Mouse (Mus musculus): ENCODE measurements around the gene Ppil4. TPM values are rescaled to one million over a fixed set of nuclear protein-coding genes. Genes with fewer than 3 reads are reported as not detected.

Gene Ppil4
- polyA plus RNA-seq, 1 experiment, result 13.4 TPM

DNA sequence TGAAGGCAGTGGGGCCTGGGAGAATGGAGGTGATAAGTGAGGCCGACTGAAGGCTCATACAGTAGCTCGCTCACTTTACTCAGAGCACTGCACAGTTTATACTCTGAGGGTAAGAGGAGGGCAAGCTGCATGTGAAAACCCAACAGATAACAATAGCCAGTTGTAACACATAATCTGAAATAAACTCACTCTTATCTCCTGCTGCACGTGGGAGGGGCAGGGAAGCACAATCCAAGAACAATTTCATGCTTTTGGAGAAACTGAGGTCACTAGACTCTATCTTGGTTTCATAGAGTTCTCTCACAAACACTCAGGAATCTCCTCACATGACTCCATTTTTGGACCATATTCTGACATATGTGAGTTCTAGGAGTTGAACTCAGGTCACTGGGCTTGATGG lies 8.6 kb downstream of the Ppil4 start:
- Histone ChIP-seq H3K36me3 (ENCODE audit: control insufficient read depth, insufficient read depth, low read length) (peaks cover 87% of the 10 kb centered on the region), H3K27me3 (ENCODE audit: control insufficient read depth, insufficient read depth, low read length) (no peaks in the 10 kb centered on the region), H3K27ac (ENCODE audit: control insufficient read depth, insufficient read depth, low read length) (no peak overlapping the region), H3K4me1 (replicated peaks; ENCODE audit: control insufficient read depth, insufficient read depth, low read length) (no peaks in the 10 kb centered on the region), H3K4me3 (ENCODE audit: control insufficient read depth, insufficient read depth, low read length) (no peak overlapping the region)
- TF ChIP-seq CTCF (IDR thresholded peaks at IDR 0.05; ENCODE audit: borderline replicate concordance, control insufficient read depth, extremely low read depth, insufficient read depth, low read length, poor library complexity), result no peak
- no peak for TF ChIP-seq POLR2A (IDR thresholded peaks at IDR 0.05; ENCODE audit: control insufficient read depth, extremely low read depth, insufficient read depth, low read length, poor library complexity)
- 96% methylated on average over 3 of the region's 3 CpGs for WGBS
- no peak for DNase-seq

DNA sequence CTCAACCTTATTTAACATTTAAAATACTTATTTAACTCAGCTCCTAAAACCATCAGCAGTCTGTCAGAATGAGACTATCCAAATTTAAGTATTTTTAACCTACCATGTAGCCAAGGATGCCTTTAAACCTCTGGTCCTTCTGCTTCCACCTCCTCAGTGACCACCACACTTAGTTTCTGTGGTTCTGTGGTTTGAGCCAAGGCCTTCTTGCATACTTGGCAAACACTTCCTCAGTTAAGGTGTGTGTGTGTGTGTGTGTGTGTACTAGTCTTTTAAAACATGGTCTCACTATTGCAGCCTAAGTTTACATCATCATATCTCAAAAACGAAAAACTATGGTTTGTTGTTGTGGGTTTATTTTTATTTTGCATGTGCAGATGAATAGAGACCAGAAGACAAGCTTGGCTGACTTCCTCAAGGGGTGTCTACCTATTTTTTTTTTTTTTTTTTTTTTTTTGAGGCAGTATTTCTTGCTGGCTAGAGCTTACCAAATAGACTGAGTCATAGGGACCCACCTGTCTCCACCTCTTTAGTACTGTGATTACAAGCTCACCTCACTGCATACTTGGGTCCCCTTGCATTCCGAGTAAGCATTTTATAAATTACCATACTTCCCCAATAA lies 9.9 kb downstream of the Ppil4 start:
- Histone ChIP-seq H3K27me3 (ENCODE audit: control insufficient read depth, insufficient read depth, low read length) (no peaks in the 10 kb centered on the region), H3K4me3 (ENCODE audit: control insufficient read depth, insufficient read depth, low read length) (no peak overlapping the region), H3K4me1 (replicated peaks; ENCODE audit: control insufficient read depth, insufficient read depth, low read length) (no peaks in the 10 kb centered on the region), H3K27ac (ENCODE audit: control insufficient read depth, insufficient read depth, low read length) (no peak overlapping the region), H3K36me3 (ENCODE audit: control insufficient read depth, insufficient read depth, low read length) (peaks cover 81% of the 10 kb centered on the region)
- WGBS, result 76% methylated on average over 2 of the region's 2 CpGs
- DNase-seq, result no peak
- TF ChIP-seq CTCF (IDR thresholded peaks at IDR 0.05; ENCODE audit: borderline replicate concordance, control insufficient read depth, extremely low read depth, insufficient read depth, low read length, poor library complexity) (no peak), POLR2A (IDR thresholded peaks at IDR 0.05; ENCODE audit: control insufficient read depth, extremely low read depth, insufficient read depth, low read length, poor library complexity) (no peak)

DNA sequence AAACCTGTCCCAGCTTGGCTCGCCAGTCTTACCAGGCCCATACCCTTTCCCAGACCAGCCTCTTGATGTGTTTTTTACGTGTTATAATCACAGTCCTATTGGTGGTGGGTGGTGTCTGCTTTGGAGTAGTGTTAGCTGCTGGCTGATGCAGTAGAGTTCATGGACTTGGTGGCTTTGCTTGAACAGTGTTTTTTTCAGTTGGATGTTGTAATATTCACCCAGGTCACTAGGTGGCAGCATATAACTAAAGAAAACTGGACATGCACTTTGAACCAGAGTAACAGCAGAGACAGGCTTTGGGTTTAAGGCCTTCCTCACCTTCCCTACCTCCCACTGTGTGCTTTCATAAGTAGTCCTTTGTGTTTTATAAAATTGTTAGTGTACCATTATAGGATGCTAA lies 17.2 kb downstream of the Ppil4 start:
- Histone ChIP-seq H3K4me1 (replicated peaks; ENCODE audit: control insufficient read depth, insufficient read depth, low read length) (no peaks in the 10 kb centered on the region), H3K4me3 (ENCODE audit: control insufficient read depth, insufficient read depth, low read length) (no peak overlapping the region), H3K27ac (ENCODE audit: control insufficient read depth, insufficient read depth, low read length) (no peak overlapping the region), H3K27me3 (ENCODE audit: control insufficient read depth, insufficient read depth, low read length) (no peaks in the 10 kb centered on the region), H3K36me3 (ENCODE audit: control insufficient read depth, insufficient read depth, low read length) (peaks cover 59% of the 10 kb centered on the region)
- TF ChIP-seq POLR2A (IDR thresholded peaks at IDR 0.05; ENCODE audit: control insufficient read depth, extremely low read depth, insufficient read depth, low read length, poor library complexity) (no peak), CTCF (IDR thresholded peaks at IDR 0.05; ENCODE audit: borderline replicate concordance, control insufficient read depth, extremely low read depth, insufficient read depth, low read length, poor library complexity) (no peak)
- 57% methylated on average over 2 of the region's 2 CpGs for WGBS
- peak; percentile 70 for DNase-seq

DNA sequence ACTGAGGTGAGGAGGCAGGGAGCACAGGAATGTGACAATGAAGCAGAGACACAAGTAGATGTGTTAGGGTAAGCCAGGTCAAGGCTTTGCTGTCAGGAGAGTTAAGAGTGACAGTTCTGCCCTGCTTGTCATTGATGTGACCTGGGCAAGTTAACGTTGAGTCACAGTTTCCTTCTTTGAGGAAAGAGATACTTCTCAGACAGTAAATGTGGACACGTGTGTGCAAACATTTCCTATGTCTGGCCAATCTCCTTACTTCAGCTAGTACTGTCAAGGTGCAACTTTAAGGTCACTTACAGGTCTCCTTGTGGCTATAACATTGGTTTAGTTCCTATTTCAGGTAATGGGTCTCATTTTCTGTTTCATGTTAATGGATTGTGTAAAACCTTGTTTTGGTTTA lies 23.8 kb downstream of the Ppil4 start:
- Histone ChIP-seq H3K4me1 (replicated peaks; ENCODE audit: control insufficient read depth, insufficient read depth, low read length) (no peaks in the 10 kb centered on the region), H3K27me3 (ENCODE audit: control insufficient read depth, insufficient read depth, low read length) (no peaks in the 10 kb centered on the region), H3K4me3 (ENCODE audit: control insufficient read depth, insufficient read depth, low read length) (no peak overlapping the region), H3K36me3 (ENCODE audit: control insufficient read depth, insufficient read depth, low read length) (peaks cover 56% of the 10 kb centered on the region), H3K27ac (ENCODE audit: control insufficient read depth, insufficient read depth, low read length) (no peak overlapping the region)
- 87% methylated on average over 2 of the region's 2 CpGs for WGBS
- TF ChIP-seq CTCF (IDR thresholded peaks at IDR 0.05; ENCODE audit: borderline replicate concordance, control insufficient read depth, extremely low read depth, insufficient read depth, low read length, poor library complexity) (no peak), POLR2A (IDR thresholded peaks at IDR 0.05; ENCODE audit: control insufficient read depth, extremely low read depth, insufficient read depth, low read length, poor library complexity) (no peak)
- DNase-seq, result no peak

DNA sequence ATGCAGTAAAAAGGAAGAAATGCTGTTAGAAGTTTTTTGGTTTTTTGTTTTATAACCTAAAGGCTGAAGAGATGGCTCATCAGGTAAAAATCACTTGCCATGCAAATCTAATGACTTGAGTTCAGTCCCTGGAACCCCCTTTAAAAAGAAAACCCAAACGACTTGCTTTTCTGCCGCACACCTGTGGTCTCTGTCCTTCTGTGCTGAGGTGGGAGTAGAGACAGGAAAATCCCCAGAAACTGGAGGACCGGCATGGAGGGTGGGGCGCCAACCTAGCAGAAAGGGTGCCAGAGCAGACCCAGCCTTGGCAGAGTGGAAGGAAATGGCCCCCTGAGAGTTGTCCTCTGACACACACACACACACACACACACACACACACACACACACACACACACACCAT lies 26.0 kb downstream of the Ppil4 start:
- Histone ChIP-seq H3K27me3 (ENCODE audit: control insufficient read depth, insufficient read depth, low read length) (no peaks in the 10 kb centered on the region), H3K36me3 (ENCODE audit: control insufficient read depth, insufficient read depth, low read length) (peaks cover 50% of the 10 kb centered on the region), H3K4me1 (replicated peaks; ENCODE audit: control insufficient read depth, insufficient read depth, low read length) (no peaks in the 10 kb centered on the region), H3K4me3 (ENCODE audit: control insufficient read depth, insufficient read depth, low read length) (no peak overlapping the region), H3K27ac (ENCODE audit: control insufficient read depth, insufficient read depth, low read length) (no peak overlapping the region)
- DNase-seq, result no peak
- TF ChIP-seq POLR2A (IDR thresholded peaks at IDR 0.05; ENCODE audit: control insufficient read depth, extremely low read depth, insufficient read depth, low read length, poor library complexity), result no peak
- no peak for TF ChIP-seq CTCF (IDR thresholded peaks at IDR 0.05; ENCODE audit: borderline replicate concordance, control insufficient read depth, extremely low read depth, insufficient read depth, low read length, poor library complexity)
- WGBS, result 85% methylated on average over 4 of the region's 4 CpGs

DNA sequence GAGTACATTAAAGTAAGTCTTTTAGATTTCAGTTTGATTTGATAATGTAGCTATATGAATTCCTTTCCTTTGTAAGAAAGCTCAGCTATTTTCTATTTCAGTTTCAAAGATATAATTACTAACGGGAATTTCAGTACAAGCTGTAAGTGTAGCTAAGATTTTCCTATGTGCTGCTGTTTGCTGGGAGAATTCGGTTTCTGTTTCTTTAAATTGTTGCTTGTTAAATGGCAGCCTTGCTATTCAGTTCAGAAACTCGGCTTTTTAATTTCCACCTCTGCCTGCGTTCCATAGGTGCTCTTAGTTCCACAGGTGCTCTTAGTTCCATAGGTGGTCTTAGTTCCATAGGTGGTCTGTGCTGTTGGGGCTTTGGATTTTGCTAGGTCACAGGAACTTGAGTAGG lies 26.5 kb downstream of the Ppil4 start:
- WGBS, result 92% methylated on average over 4 of the region's 4 CpGs

DNA sequence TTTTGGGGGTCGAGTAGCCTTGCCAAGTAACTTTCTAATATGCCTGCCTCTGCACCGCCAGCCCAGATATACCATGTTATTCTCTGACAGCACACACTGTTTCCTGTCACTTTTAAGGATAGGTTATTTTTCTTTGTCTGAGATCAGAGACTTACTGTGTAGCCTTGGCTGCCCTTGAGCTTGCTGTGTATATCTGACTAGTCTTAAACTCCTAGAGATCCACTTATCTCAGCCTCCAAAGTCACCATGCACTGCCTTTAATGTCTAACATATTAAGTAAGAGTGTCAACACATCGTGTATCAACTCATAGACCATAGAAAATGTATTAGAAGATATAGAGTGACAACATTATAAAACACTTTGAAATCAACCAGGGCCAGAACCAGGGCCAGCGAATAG lies 26.9 kb downstream of the Ppil4 start:
- TF ChIP-seq CTCF (IDR thresholded peaks at IDR 0.05; ENCODE audit: borderline replicate concordance, control insufficient read depth, extremely low read depth, insufficient read depth, low read length, poor library complexity), result no peak
- TF ChIP-seq POLR2A (IDR thresholded peaks at IDR 0.05; ENCODE audit: control insufficient read depth, extremely low read depth, insufficient read depth, low read length, poor library complexity), result no peak
- Histone ChIP-seq H3K4me1 (replicated peaks; ENCODE audit: control insufficient read depth, insufficient read depth, low read length) (no peaks in the 10 kb centered on the region), H3K4me3 (ENCODE audit: control insufficient read depth, insufficient read depth, low read length) (no peak overlapping the region), H3K36me3 (ENCODE audit: control insufficient read depth, insufficient read depth, low read length) (peaks cover 45% of the 10 kb centered on the region), H3K27me3 (ENCODE audit: control insufficient read depth, insufficient read depth, low read length) (no peaks in the 10 kb centered on the region), H3K27ac (ENCODE audit: control insufficient read depth, insufficient read depth, low read length) (no peak overlapping the region)
- WGBS, result 95% methylated on average over 4 of the region's 4 CpGs
- DNase-seq, result no peak

More for the DNA sequence above, 26.5 kb downstream of the Ppil4 start:
- DNase-seq, result no peak
- TF ChIP-seq POLR2A (IDR thresholded peaks at IDR 0.05; ENCODE audit: control insufficient read depth, extremely low read depth, insufficient read depth, low read length, poor library complexity) (no peak), CTCF (IDR thresholded peaks at IDR 0.05; ENCODE audit: borderline replicate concordance, control insufficient read depth, extremely low read depth, insufficient read depth, low read length, poor library complexity) (no peak)
- Histone ChIP-seq H3K27ac (ENCODE audit: control insufficient read depth, insufficient read depth, low read length) (no peak overlapping the region), H3K27me3 (ENCODE audit: control insufficient read depth, insufficient read depth, low read length) (no peaks in the 10 kb centered on the region), H3K4me3 (ENCODE audit: control insufficient read depth, insufficient read depth, low read length) (no peak overlapping the region), H3K36me3 (ENCODE audit: control insufficient read depth, insufficient read depth, low read length) (peaks cover 49% of the 10 kb centered on the region), H3K4me1 (replicated peaks; ENCODE audit: control insufficient read depth, insufficient read depth, low read length) (no peaks in the 10 kb centered on the region)
